Mouse (Mus musculus) regulatory T cell (primary cell): ENCODE results near the gene Psma5.

Experiments
- in situ Hi-C: fragments of 300-600 bp; cut with MboI, MseI; formaldehyde crosslinking; loops from one replicate; pipeline ENCODE4 v1.15.1; 2025; ENCODE audit warnings: high pct_unique_total_duplicates

Psma5 gene

GRCm38 (mm10) chr3:108282401-108283240 is 25.9 kb downstream of the Psma5 start:
- in situ Hi-C loops = no loop called here

GRCm38 (mm10) chr3:108283241-108283561 is 26.5 kb downstream of the Psma5 start:
- in situ Hi-C loops = no loop called here

GRCm38 (mm10) chr3:108283781-108284601 is 27.3 kb downstream of the Psma5 start, which contains the start of gene Sort1:
TSS of gene Sort1 (plus strand) at chr3:108284082.
- in situ Hi-C loops = no loop called here

GRCm38 (mm10) chr3:108285078-108285711 is 28.5 kb downstream of the Psma5 start:
- in situ Hi-C loops = no loop called here

GRCm38 (mm10) chr3:108286671-108287439 is 30.1 kb downstream of the Psma5 start:
- in situ Hi-C loops = no loop called here

GRCm38 (mm10) chr3:108287811-108288805 is 31.4 kb downstream of the Psma5 start:
- in situ Hi-C loops = no loop called here

GRCm38 (mm10) chr3:108289311-108290130 is 32.8 kb downstream of the Psma5 start:
- in situ Hi-C loops = no loop called here

- in situ Hi-C loops = no loop called here
Measured at GRCm38 (mm10) chr3:108291036-108291799, 34.5 kb downstream of the Psma5 start.

- in situ Hi-C loops = no loop called here
Measured at GRCm38 (mm10) chr3:108294398-108294797, 37.7 kb downstream of the Psma5 start.

- in situ Hi-C loops = no loop called here
Measured at GRCm38 (mm10) chr3:108295379-108296219, 38.9 kb downstream of the Psma5 start.

- in situ Hi-C loops = no loop called here
Measured at GRCm38 (mm10) chr3:108296220-108297049, 39.7 kb downstream of the Psma5 start.

GRCm38 (mm10) chr3:108297050-108297419 is 40.3 kb downstream of the Psma5 start:
- in situ Hi-C loops = no loop called here

GRCm38 (mm10) chr3:108297603-108298553 is 41.2 kb downstream of the Psma5 start:
- in situ Hi-C loops = no loop called here

- in situ Hi-C loops = loop anchor here (5.0 kb wide), 1 partner anchor 318 kb away; no protein-coding TSS in a partner anchor
Measured at GRCm38 (mm10) chr3:108300455-108301030, 43.8 kb downstream of the Psma5 start.

GRCm38 (mm10) chr3:108303683-108304082 is 47.0 kb downstream of the Psma5 start:
- in situ Hi-C loops = loop anchor here (5.0 kb wide), 1 partner anchor 321 kb away; no protein-coding TSS in a partner anchor
